Mouse (Mus musculus): Measurements from ENCODE around the gene Tnrc6b. TPM values are rescaled to one million over a fixed set of nuclear protein-coding genes. Genes with fewer than 3 reads are reported as not detected.

Tnrc6b gene
- polyA plus RNA-seq, 1 experiment from 2014 or later = 27.4 TPM

DNA sequence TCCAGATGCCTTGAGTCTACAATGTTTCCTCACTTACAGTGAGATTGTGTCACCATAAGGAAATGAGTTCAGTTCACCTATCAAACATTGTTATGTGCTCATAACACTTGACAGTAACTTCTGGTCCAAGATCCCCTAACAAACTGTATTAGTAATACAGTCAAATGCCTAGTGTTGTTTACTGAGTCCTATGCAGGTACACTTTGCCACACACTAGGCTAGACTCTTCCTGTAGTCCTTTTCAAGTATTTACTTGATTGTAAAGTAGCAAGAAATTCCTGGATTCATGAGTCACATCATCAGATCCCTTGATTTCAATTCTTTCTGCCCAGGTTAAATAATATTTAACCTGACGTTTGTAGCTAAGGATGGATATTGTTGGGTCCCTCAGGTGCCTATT lies 258.3 kb downstream of the Tnrc6b start:
- WGBS = 88% methylated on average over 1 of the region's 1 CpGs
- no peak overlapping the region for H3K4me3 ChIP-seq (replicated peaks)
- no peaks in the 10 kb centered on the region for H3K9me3 ChIP-seq
- peaks cover 50% of the 10 kb centered on the region for H3K36me3 ChIP-seq
- no peak overlapping the region for H3K4me2 ChIP-seq
- no peak overlapping the region for H3K9ac ChIP-seq
- no peak for ATAC-seq (ENCODE audit: insufficient read depth, low FRiP score, low read depth)
- H3K4me1 ChIP-seq = no peaks in the 10 kb centered on the region
- H3K27ac ChIP-seq = no peak overlapping the region
- H3K27me3 ChIP-seq (replicated peaks) = no peaks in the 10 kb centered on the region

DNA sequence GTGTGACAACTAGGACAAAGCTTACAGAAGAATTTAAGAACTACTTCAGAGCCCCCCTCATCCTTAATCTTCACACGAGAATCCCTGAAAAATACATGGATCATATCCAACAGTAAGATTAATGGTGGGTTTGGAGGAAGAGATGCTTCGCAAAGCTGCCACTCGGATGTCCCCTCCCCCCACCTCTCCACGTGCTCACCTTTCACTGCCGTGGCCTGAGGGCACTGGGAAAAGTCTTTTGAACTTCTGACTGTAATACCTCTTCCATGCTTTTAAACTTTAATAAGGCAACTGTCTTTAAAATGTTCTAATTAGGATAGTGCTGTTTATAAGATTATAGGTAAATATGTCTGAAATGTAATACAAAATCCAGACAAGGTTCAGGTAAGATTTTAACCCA lies 263.2 kb downstream of the Tnrc6b start:
- Histone ChIP-seq H3K4me1 (0 out of 2 replicates have a peak, but pooled peaks cover 4% of the 10 kb centered on the region), H3K9me3 (no peaks in the 10 kb centered on the region), H3K4me3 (replicated peaks) (no peak overlapping the region), H3K4me2 (no peak overlapping the region), H3K9ac (no peak overlapping the region), H3K36me3 (peaks cover 7% of the 10 kb centered on the region), H3K27ac (no peak overlapping the region), H3K27me3 (replicated peaks) (no peaks in the 10 kb centered on the region)
- ATAC-seq (ENCODE audit: insufficient read depth, low FRiP score, low read depth) = no peak
- 25% methylated on average over 5 of the region's 5 CpGs for WGBS

DNA sequence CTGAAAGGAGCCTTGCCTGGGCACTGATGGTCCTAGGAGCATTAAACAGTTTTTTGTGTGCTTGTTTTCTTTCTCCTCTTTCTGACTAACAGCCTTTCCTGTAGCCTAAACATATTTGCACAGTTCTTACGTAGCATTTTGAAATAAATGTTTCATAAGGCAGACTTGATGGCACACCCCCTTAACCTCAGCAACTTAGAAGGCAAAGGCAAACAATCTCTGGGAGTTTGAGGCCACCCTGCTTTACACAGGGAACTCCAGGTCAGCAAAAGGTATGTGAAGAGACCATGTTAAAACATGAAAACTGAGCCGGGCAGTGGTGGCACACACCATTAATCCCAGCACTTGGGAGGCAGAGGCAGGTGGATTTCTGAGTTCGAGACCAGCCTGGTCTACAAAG lies 264.6 kb downstream of the Tnrc6b start:
- no peak overlapping the region for H3K9ac ChIP-seq
- H3K4me2 ChIP-seq = no peak overlapping the region
- no peak overlapping the region for H3K4me3 ChIP-seq (replicated peaks)
- H3K36me3 ChIP-seq = no peaks in the 10 kb centered on the region
- ATAC-seq (ENCODE audit: insufficient read depth, low FRiP score, low read depth) = no peak
- no peaks in the 10 kb centered on the region for H3K9me3 ChIP-seq
- H3K27ac ChIP-seq = no peak overlapping the region; the same call in 1 of the 2 replicates
- no peaks in the 10 kb centered on the region for H3K27me3 ChIP-seq (replicated peaks)
- H3K4me1 ChIP-seq = 0 out of 2 replicates have a peak, but pooled peaks cover 7% of the 10 kb centered on the region
- 64% methylated on average over 3 of the region's 3 CpGs for WGBS

DNA sequence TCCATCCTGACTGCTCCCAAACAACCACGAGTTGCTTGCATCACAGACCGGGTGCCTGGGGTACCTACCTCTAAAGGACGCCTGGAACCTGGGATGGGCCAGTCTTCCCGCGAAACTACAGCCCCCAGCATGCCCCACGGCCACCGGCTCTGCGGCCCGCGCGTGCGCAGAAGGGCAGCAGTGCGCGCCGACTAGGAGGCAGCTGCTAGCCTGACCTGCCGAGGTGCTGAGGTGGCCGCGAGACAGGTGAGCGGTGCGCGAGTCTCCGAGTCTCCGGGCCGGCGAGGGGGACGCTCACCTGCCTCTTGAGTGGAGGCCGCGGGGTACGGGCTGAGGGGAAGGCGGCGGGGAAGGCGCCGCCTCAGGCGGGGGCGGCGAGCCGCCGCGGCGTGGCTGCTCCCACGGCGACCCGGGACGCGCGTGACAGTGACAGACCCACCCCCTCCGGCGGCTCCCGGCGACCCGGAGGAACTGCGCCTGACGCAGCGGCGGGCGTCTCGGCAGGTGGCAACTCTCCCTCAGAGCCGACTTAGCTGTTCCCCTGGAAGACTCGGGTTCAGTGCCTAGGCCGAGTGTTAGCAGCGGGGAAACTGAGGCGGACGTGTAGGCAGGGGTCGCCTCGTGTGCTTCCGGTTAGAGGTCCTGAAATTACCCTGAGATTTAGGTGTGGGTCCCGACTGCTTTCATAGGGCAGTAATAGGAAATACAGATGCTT lies 266.7 kb downstream of the Tnrc6b start, which contains the start of gene Sgsm3:
Gene Sgsm3, plus strand, starts transcription at position 146 of the 715 bp plus-strand sequence.
- under 1% methylated on average over 62 of the region's 67 CpGs for WGBS
- Histone ChIP-seq H3K36me3 (no peaks in the 10 kb centered on the region), H3K4me2 (peak within 1 kb of the TSS; percentile 74), H3K9ac (peak within 1 kb of the TSS; percentile 76), H3K4me3 (replicated peaks) (peak within 1 kb of the TSS; percentile 96), H3K9me3 (no peaks in the 10 kb centered on the region), H3K27ac (no peak within 1 kb of the TSS), H3K4me1 (0 out of 2 replicates have a peak, but pooled peaks cover 7% of the 10 kb centered on the region), H3K27me3 (replicated peaks) (no peaks in the 10 kb centered on the region)
- peak; percentile 89 for ATAC-seq (ENCODE audit: insufficient read depth, low FRiP score, low read depth)

DNA sequence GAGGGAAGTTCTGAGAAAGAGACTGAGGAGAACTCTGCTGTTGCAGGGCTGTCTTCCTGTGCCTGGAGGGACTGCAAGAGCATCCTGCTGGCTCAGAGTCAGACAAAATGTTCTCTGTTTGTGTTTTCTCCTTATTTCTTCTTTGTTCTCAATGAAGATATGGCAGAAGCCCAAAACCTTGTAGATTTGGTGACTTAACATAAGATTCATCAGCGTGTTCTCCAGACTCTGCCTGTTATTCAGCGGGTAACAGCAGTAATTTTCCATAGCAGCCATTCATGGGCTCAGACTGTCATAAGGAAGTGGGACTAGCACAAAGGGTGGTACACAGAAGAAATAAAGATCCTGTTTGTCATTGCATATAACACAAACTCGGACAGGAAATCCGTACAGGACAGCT lies 268.5 kb downstream of the Tnrc6b start:
- H3K27me3 ChIP-seq (replicated peaks) = no peaks in the 10 kb centered on the region
- WGBS = 69% methylated on average over 4 of the region's 4 CpGs
- H3K9ac ChIP-seq = no peak overlapping the region
- ATAC-seq (ENCODE audit: insufficient read depth, low FRiP score, low read depth) = no peak
- H3K36me3 ChIP-seq = no peaks in the 10 kb centered on the region
- H3K4me3 ChIP-seq (replicated peaks) = no peak overlapping the region
- H3K4me1 ChIP-seq = 0 out of 2 replicates have a peak, but pooled peaks cover 7% of the 10 kb centered on the region
- no peak overlapping the region for H3K4me2 ChIP-seq
- no peaks in the 10 kb centered on the region for H3K9me3 ChIP-seq
- no peak overlapping the region for H3K27ac ChIP-seq

DNA sequence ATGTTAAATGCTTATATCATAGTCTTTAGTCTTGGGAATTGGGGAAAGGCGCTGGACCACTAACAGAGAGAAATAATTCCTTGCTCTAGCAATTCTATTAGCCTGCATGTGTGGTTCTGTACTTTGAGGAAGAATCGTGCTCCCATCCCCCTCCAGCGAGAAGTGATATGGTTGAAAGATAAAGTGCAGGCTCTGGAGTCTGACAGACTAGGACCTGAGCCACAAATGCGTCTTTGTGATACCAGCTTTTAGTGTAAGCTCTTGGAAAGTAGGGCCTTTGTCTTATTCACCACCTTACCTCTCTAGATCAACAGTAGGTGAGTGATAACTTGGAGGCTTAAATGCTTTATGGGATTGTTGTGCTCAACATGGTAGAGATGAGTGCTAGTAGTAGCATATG lies 270.1 kb downstream of the Tnrc6b start:
- Histone ChIP-seq H3K4me1 (0 out of 2 replicates have a peak, but pooled peaks cover 7% of the 10 kb centered on the region), H3K36me3 (no peaks in the 10 kb centered on the region), H3K4me3 (replicated peaks) (no peak overlapping the region), H3K9me3 (no peaks in the 10 kb centered on the region), H3K9ac (no peak overlapping the region), H3K4me2 (no peak overlapping the region), H3K27me3 (replicated peaks) (no peaks in the 10 kb centered on the region), H3K27ac (peak overlapping the region; percentile 16; the same call in 1 of the 2 replicates)
- 80% methylated on average over 4 of the region's 4 CpGs for WGBS
- no peak for ATAC-seq (ENCODE audit: insufficient read depth, low FRiP score, low read depth)

DNA sequence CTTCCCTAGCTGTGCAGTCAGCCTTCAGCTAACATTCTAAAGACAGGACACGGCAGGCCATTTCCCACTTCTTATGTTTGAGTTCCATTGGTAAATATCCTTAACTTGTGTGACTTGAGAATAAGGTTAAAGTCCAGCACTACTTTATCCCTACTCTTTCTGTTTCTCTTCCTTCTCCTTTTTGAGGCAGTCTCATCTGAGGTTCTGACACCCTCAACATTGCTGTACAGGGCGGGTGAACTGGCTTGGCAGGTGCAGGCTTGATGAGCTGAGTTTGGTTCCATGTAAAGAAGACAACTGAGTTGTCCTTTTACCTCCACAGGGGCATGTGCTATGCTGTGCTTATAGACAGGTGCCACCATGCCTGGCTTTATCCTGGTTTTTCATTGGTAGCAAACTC lies 272.2 kb downstream of the Tnrc6b start:
- no peaks in the 10 kb centered on the region for H3K36me3 ChIP-seq
- H3K9me3 ChIP-seq = no peaks in the 10 kb centered on the region
- 80% methylated on average over 2 of the region's 2 CpGs for WGBS
- no peak overlapping the region for H3K9ac ChIP-seq
- no peak overlapping the region for H3K4me3 ChIP-seq (replicated peaks)
- peak; percentile 78 for ATAC-seq (ENCODE audit: insufficient read depth, low FRiP score, low read depth)
- peak overlapping the region; percentile 13 for H3K27ac ChIP-seq
- H3K4me2 ChIP-seq = no peak overlapping the region
- 0 out of 2 replicates have a peak, but pooled peaks cover 7% of the 10 kb centered on the region for H3K4me1 ChIP-seq
- H3K27me3 ChIP-seq (replicated peaks) = no peaks in the 10 kb centered on the region

DNA sequence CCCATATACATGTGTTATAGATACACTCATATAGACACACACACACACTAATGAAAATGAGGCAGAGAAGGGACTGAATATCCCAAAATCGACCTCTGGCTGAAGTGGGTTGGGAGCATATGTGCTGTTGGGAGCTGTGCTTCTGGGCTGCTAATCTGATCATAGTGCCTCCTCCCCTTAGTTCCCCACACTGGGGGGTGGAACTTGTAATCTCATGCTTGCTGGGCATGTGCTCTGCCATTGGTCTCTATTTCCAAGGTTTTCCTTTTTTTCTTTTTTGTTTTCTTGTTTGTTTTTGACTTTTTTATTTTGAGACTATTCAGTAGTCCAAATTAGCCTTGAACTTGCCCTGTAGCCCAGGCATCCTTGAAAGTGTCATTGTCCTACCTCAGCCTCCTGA lies 277.2 kb downstream of the Tnrc6b start:
- WGBS = 65% methylated on average over 1 of the region's 1 CpGs
- Histone ChIP-seq H3K36me3 (no peaks in the 10 kb centered on the region), H3K4me1 (no peaks in the 10 kb centered on the region), H3K4me2 (no peak overlapping the region), H3K27me3 (replicated peaks) (no peaks in the 10 kb centered on the region), H3K9ac (no peak overlapping the region), H3K27ac (peak overlapping the region; percentile 57; the same call in 1 of the 2 replicates), H3K4me3 (replicated peaks) (no peak overlapping the region), H3K9me3 (no peaks in the 10 kb centered on the region)
- ATAC-seq (ENCODE audit: insufficient read depth, low FRiP score, low read depth) = no peak

DNA sequence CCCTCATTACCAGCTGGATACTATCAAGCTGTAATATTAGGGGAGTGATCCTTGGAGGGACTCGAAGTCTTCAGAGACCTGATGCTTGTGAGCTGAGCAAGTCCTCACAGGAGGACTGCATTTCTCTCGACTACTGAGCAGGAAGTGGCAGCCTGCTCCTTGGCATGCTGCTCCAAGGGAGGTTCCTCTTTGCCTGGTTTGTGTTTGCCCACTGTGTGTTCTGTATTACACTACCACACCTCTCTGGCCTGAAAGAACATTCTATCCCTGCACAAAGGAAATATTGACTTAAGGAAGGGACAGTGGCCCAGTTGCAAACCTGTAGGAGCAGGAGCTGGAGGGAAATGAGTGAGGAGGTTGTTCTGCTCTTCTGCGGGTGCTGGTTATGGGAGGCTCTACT lies 278.6 kb downstream of the Tnrc6b start:
- H3K27me3 ChIP-seq (replicated peaks) = no peaks in the 10 kb centered on the region
- H3K9ac ChIP-seq = no peak overlapping the region
- H3K4me2 ChIP-seq = no peak overlapping the region
- peak; percentile 91 for ATAC-seq (ENCODE audit: insufficient read depth, low FRiP score, low read depth)
- H3K36me3 ChIP-seq = no peaks in the 10 kb centered on the region
- no peak overlapping the region for H3K4me3 ChIP-seq (replicated peaks)
- H3K27ac ChIP-seq = peak overlapping the region; percentile 84
- H3K4me1 ChIP-seq = no peaks in the 10 kb centered on the region
- no peaks in the 10 kb centered on the region for H3K9me3 ChIP-seq
- WGBS = 41% methylated on average over 3 of the region's 3 CpGs

Small RNA genes lying within 50 kb of the gene (microRNA-seq; reads per million reads assigned to microRNA genes)
- 12.2 reads per million, percentile 27 among the genes with 10 or more reads in this experiment for gene Mir5113

Other genes with a start within 250 kb of the Tnrc6b start
- gene Enthd1, start 146.2 kb upstream of the Tnrc6b start, polyA plus RNA-seq (2015; fragmentation: Nextera tagmentation; extraction: Ambion mirVana) = not detected in 2 replicates
- gene Grap2, start 138.7 kb upstream of the Tnrc6b start, polyA plus RNA-seq (2015; fragmentation: Nextera tagmentation; extraction: Ambion mirVana) = 0.83 and 1.3 TPM in 2 replicates
- gene Fam83f, start 39.5 kb upstream of the Tnrc6b start, polyA plus RNA-seq (2015; fragmentation: Nextera tagmentation; extraction: Ambion mirVana) = 18.7 and 20.7 TPM in 2 replicates
- gene Adsl, start 237.2 kb downstream of the Tnrc6b start, polyA plus RNA-seq (2015; fragmentation: Nextera tagmentation; extraction: Ambion mirVana) = 147 and 178 TPM in 2 replicates